Mouse (Mus musculus): ENCODE data around the gene Duxbl3. TPM values are rescaled to one million over a fixed set of nuclear protein-coding genes. Genes with fewer than 3 reads are reported as not detected.
A peak's percentile ranks its signal among the peaks of the same experiment; 100 is the strongest.
"Not testable (repeated sequence)": the region's sequence is repeated elsewhere in the genome, so short reads cannot be mapped to it uniquely, and the experiment has no call there.

The Duxbl3 gene
- 3.8 and 4.4 TPM in 2 replicates for polyA plus RNA-seq (2015; fragmentation: Nextera tagmentation; extraction: Ambion mirVana)

DNA sequence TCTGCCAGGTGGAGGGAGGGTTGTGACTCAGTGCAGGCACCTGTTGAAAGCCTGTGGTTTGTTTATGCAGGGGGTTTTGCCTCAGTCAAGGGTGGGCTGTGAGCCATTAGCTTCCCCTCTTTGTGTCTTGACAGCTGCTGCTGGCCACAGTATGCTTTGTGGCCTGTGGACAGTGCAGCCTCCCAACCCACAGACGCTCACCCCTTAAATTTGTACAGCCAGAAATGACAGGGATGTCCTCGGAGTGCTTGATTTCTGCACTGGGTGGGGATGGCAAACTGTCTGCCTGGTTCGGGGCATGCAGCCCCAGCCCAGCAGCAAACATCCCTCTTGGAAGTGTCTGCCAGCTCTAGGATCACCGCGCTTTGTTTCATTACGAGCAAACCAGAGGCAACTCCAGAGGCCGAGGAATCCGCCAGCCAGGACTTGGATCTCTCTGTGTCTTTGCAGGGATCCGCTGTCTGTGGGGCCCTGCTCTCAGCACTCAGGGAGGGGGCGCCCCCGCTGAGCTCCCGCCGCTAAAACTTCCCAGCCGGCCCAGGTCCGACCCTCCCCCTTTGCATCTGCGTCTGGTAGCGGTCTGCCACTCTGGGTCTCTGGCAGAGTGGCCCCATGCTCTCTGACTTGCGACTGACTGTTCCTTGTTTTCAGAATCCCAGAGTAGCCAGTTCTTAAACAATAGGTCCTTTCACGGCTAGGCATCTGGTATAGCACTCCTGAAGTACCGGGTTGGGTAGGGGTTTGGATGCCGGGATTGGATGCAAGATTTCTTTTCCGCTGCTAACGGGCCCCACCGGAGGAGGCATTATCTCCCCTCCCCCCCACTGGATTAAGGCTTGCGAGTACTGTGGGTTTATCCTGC lies at the start of gene Duxbl3:
TSS of gene Duxbl3 (plus strand) at position 207 of the 862 bp plus-strand sequence.
- not testable (repeated sequence) for H3K9ac ChIP-seq; H3K9me3 ChIP-seq; H3K36me3 ChIP-seq; H3K4me2 ChIP-seq; H3K4me3 ChIP-seq; H3K4me1 ChIP-seq (replicated peaks); H3K27ac ChIP-seq (replicated peaks); H3K27me3 ChIP-seq
- peak; percentile 96 for ATAC-seq (ENCODE audit: low read depth)
- WGBS: no CpG with 5 or more reads among the region's 25 CpGs

DNA sequence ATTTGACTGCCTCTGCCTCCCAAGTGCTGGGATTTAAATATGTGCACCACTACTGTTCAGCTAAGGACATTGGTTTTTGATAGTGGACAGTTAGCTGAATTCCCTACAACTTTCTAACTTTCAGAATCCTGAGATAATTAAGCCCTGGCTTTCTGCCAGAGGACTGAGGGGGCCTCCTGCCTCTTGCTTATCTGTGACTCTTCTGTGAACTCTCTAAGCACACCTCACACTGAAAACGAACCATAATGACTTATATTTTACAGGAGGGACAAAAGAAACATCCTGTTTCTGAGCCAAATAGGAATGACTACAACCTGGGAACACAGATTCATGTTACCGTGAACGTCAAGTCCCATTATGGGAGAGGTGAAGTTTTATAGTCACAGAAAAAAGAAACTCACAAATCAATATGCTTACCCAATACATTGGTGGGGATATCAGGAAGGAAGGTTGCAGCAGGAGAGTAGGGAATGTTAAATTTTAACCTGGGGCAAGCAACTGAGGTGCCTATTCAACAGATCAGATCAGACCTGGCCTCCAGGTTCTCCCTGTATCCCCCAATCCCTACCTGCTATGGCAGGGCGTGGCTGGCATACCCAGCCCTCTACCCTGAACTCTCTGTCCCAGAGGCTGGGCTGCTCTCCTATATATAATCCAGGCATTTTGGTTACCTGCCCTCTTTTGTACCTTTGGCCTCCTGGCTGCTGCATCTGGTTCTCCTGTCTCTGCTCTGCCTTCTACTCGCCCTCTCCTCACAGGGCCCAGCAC lies 41.3 kb upstream of the Duxbl3 start:
- not testable (repeated sequence) for H3K36me3 ChIP-seq, H3K9ac ChIP-seq
- WGBS: no CpG with 5 or more reads among the region's 5 CpGs

GRCm38 (mm10) chr14:26237183-26237582 lies 20.6 kb upstream of the Duxbl3 start:
- not testable (repeated sequence) for H3K9me3 ChIP-seq; H3K27ac ChIP-seq (replicated peaks); H3K4me1 ChIP-seq (replicated peaks); H3K4me3 ChIP-seq; H3K9ac ChIP-seq; H3K27me3 ChIP-seq; ATAC-seq (ENCODE audit: low read depth); H3K36me3 ChIP-seq; H3K4me2 ChIP-seq
- no CpG with 5 or more reads among the region's 2 CpGs for WGBS

More for the DNA sequence above, 41.3 kb upstream of the Duxbl3 start:
- not testable (repeated sequence) for H3K4me1 ChIP-seq (replicated peaks); H3K4me2 ChIP-seq; H3K9me3 ChIP-seq; H3K4me3 ChIP-seq; ATAC-seq (ENCODE audit: low read depth); H3K27me3 ChIP-seq; H3K27ac ChIP-seq (replicated peaks)

- H3K4me2 ChIP-seq; H3K36me3 ChIP-seq; H3K4me1 ChIP-seq (replicated peaks); ATAC-seq (ENCODE audit: low read depth); H3K27me3 ChIP-seq; H3K4me3 ChIP-seq; H3K27ac ChIP-seq (replicated peaks); H3K9ac ChIP-seq; H3K9me3 ChIP-seq: not testable (repeated sequence)
- WGBS: no CpG with 5 or more reads among the region's 6 CpGs
These were observed 967 bp downstream of the Duxbl3 start for GRCm38 (mm10) chr14:26258729-26259128.

DNA sequence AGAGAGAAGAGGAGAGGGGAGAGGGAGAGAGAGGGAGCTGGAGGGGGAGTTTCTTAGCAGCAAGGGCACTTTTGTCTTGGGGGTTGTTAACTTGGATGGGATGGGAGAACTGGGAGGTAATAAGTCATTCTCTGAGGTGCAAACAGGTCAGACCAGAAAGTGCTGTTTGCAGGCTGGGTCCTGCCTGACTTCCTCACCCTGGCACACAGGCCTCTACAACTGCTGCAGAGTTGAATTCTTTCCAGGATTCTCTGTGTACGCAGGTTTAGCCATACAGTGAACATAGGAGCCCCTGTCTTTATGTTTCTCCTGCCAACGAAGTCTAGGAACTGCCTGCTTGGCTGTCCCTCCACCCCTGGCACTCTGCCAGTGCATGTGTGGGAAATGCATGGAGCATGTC lies 29.0 kb downstream of the Duxbl3 start:
- not testable (repeated sequence) for H3K9me3 ChIP-seq; H3K4me3 ChIP-seq; ATAC-seq (ENCODE audit: low read depth); H3K27ac ChIP-seq (replicated peaks); H3K36me3 ChIP-seq; H3K27me3 ChIP-seq; H3K9ac ChIP-seq; H3K4me2 ChIP-seq; H3K4me1 ChIP-seq (replicated peaks)
- WGBS: no CpG with 5 or more reads among the region's 2 CpGs

DNA sequence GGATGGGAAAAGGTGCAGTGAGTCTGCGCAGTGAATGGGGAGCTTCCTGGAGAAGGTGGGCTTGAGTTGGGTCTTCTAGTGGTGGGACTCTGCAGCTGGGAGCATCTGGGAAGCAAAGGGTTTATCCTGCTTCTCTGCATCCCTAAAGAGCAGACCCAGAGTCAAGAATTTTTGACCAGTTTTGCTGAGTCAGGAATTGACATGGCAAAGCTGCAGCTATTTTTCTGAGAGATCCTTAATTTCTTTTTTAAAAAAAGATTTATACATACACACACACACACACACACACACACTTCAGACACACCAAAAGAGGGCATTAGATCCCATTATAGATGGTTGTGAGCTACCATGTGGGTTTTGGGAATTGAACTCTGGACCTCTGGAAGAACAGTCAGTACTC lies 36.1 kb downstream of the Duxbl3 start:
- Histone ChIP-seq H3K36me3 (no peaks in the 10 kb centered on the region), H3K4me1 (replicated peaks) (no peaks in the 10 kb centered on the region), H3K27me3 (no peaks in the 10 kb centered on the region), H3K4me2 (no peak overlapping the region), H3K9ac (no peak overlapping the region), H3K9me3 (no peaks in the 10 kb centered on the region), H3K27ac (replicated peaks) (no peak overlapping the region), H3K4me3 (no peak overlapping the region)
- WGBS: 100% methylated on average over 1 of the region's 1 CpGs
- no peak for ATAC-seq (ENCODE audit: low read depth)

DNA sequence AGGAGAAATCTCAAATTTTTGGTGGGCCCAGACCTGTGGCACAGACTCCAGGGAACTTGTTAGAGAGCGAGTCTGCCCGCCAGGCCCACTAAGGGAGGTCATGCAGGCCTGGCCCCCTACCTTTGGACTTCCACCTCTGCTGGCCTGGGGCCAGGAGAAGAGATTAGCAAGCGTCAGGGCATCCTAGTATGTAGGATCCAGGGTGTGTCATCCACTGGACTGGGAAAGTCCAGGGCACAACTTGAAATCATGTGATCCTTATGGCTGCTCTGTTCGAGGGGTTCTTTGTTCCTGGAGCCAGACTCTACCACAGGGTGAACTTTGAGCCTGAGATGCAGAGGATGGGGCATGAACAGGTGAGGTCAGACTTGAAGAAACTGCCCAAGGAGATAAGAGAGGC lies 39.3 kb downstream of the Duxbl3 start:
- Histone ChIP-seq H3K9ac (no peak overlapping the region), H3K4me2 (no peak overlapping the region), H3K4me3 (no peak overlapping the region), H3K27ac (replicated peaks) (no peak overlapping the region), H3K36me3 (no peaks in the 10 kb centered on the region), H3K27me3 (no peaks in the 10 kb centered on the region), H3K9me3 (no peaks in the 10 kb centered on the region), H3K4me1 (replicated peaks) (no peaks in the 10 kb centered on the region)
- WGBS: 85% methylated on average over 4 of the region's 4 CpGs
- ATAC-seq (ENCODE audit: low read depth): no peak

DNA sequence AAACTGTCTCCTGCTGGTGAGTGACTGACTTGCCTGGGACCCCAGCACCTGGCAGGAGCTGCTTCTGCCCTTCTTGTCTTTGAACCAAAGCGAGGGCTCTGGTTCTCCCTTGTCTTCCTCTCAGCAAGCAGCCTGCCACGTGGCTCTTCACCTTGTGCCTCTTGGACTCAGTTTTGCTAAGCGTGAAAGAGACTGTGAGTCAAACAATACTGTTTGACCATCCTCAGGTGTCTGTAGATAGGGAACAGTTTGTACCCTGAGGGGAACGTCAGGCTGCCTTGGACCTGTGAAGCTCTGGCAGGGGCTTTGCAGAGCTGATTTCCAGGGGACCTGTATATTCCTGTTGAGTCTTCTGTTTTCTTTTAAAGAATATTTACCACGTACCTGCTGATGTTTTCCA lies 39.7 kb downstream of the Duxbl3 start:
- no peak overlapping the region for H3K27ac ChIP-seq (replicated peaks)
- H3K36me3 ChIP-seq: no peaks in the 10 kb centered on the region
- no peak overlapping the region for H3K4me2 ChIP-seq
- H3K4me3 ChIP-seq: no peak overlapping the region
- no peak overlapping the region for H3K9ac ChIP-seq
- H3K9me3 ChIP-seq: no peaks in the 10 kb centered on the region
- no peaks in the 10 kb centered on the region for H3K4me1 ChIP-seq (replicated peaks)
- WGBS: 78% methylated on average over 5 of the region's 5 CpGs
- ATAC-seq (ENCODE audit: low read depth): no peak
- H3K27me3 ChIP-seq: no peaks in the 10 kb centered on the region

DNA sequence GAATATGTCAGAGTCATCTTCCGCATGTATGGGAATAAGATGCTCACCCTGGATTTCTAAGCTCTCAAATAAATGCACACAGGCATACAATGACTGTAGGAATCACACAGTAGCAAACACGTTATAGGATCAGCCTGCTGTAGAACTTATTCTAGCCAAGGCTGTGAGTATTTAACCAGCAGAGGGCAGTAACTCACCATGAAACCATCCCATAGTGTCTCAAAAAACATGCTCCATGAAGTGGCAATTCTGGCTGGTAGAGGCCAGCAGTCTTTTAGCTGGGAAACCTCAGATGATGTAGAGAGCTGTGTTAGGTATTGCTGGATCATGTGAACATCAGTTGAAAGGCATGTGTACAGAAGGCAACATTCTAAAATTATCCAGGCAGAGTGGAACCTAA lies 45.3 kb downstream of the Duxbl3 start:
- H3K4me3 ChIP-seq: no peak overlapping the region
- H3K27ac ChIP-seq (replicated peaks): no peak overlapping the region
- no peak overlapping the region for H3K9ac ChIP-seq
- peak; percentile 76 for ATAC-seq (ENCODE audit: low read depth)
- H3K4me1 ChIP-seq (replicated peaks): no peaks in the 10 kb centered on the region
- no peaks in the 10 kb centered on the region for H3K27me3 ChIP-seq
- no peaks in the 10 kb centered on the region for H3K36me3 ChIP-seq
- 38% methylated on average over 2 of the region's 2 CpGs for WGBS
- no peaks in the 10 kb centered on the region for H3K9me3 ChIP-seq
- H3K4me2 ChIP-seq: no peak overlapping the region

DNA sequence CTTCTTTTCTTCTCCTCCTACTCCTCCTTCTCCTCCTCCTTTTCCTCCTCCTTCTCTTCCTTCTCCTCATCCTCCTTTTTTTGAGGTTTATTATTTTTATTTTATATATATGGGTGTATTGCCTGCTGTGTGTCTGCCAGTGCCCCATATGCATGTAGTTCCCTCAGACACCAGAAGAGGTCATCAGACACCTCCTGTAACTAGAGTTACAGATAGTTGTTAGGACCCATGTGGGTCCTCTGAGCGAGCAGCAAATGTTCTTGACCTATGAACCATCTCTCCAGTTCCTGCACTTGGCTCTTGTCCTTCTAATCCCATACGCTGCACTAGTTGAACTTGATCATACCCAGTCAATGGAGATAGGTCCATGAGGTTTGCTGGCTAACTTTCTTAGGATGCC lies 48.3 kb downstream of the Duxbl3 start:
- H3K4me3 ChIP-seq: no peak overlapping the region
- H3K9ac ChIP-seq: no peak overlapping the region
- H3K27me3 ChIP-seq: no peaks in the 10 kb centered on the region
- 43% methylated on average over 2 of the region's 2 CpGs for WGBS
- H3K9me3 ChIP-seq: no peaks in the 10 kb centered on the region
- H3K4me2 ChIP-seq: no peak overlapping the region
- no peaks in the 10 kb centered on the region for H3K36me3 ChIP-seq
- no peak for ATAC-seq (ENCODE audit: low read depth)
- H3K27ac ChIP-seq (replicated peaks): no peak overlapping the region
- no peaks in the 10 kb centered on the region for H3K4me1 ChIP-seq (replicated peaks)

DNA sequence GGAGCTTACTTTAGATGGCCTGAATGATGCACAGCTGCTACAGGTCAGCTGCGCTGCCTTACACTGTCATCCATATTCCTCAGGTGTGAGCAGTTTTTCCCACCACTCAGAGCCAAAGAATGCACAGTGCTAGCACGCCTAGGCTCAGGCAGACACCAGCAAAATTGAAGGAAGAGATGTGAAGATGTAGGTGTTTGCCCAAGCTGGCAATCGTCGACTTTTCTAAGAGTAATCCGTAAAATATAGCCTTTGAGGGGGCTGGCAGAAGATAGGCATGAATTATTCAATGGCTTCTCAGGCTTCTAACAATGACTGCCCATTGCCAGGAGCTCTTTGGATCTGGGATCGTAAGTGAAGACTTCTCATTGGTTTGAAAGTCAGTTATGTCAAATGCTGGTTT lies 51.1 kb downstream of the Duxbl3 start:
- WGBS: 66% methylated on average over 6 of the region's 6 CpGs
- no peak overlapping the region for H3K9ac ChIP-seq
- no peaks in the 10 kb centered on the region for H3K27me3 ChIP-seq
- no peaks in the 10 kb centered on the region for H3K4me1 ChIP-seq (replicated peaks)
- ATAC-seq (ENCODE audit: low read depth): no peak
- no peak overlapping the region for H3K27ac ChIP-seq (replicated peaks)
- no peaks in the 10 kb centered on the region for H3K36me3 ChIP-seq
- no peak overlapping the region for H3K4me2 ChIP-seq
- no peaks in the 10 kb centered on the region for H3K9me3 ChIP-seq
- no peak overlapping the region for H3K4me3 ChIP-seq

- H3K4me2 ChIP-seq: no peak overlapping the region
- H3K4me1 ChIP-seq (replicated peaks): no peaks in the 10 kb centered on the region
- WGBS: 71% methylated on average over 1 of the region's 1 CpGs
- no peak overlapping the region for H3K4me3 ChIP-seq
- H3K9ac ChIP-seq: no peak overlapping the region
- no peaks in the 10 kb centered on the region for H3K36me3 ChIP-seq
- H3K9me3 ChIP-seq: no peaks in the 10 kb centered on the region
- H3K27ac ChIP-seq (replicated peaks): no peak overlapping the region
- no peak for ATAC-seq (ENCODE audit: low read depth)
- no peaks in the 10 kb centered on the region for H3K27me3 ChIP-seq
These were observed 51.7 kb downstream of the Duxbl3 start for GRCm38 (mm10) chr14:26309511-26309910.

Measured in neural tube, embryonic 13.5 days (tissue).